Mouse (Mus musculus) G1E (cell line): ENCODE results near the gene Mef2c. TPM values are rescaled to one million over a fixed set of nuclear protein-coding genes. Genes with fewer than 3 reads are reported as not detected.

Source experiments
- ATAC-seq: 2 replicates; pipeline ENCODE4 v1.8.0; 2016; ENCODE audit warnings: mild to moderate bottlenecking; ENCODE audit not compliant: insufficient number of reproducible peaks, poor library complexity, low FRiP score, severe bottlenecking; ENCODE audit errors: extremely low read depth
- DNase-seq: peaks from one replicate; pipeline ENCODE4 v3.0.0; 2012; ENCODE audit warnings: low spot score
- H3K27me3 ChIP-seq: 2 replicates; pipeline ENCODE4 v1.6.1; 2012; ENCODE audit warnings: mild to moderate bottlenecking, low read length, inconsistent platforms; ENCODE audit not compliant: insufficient read depth
- H3K36me3 ChIP-seq: replicated peaks from 2 replicates; pipeline ENCODE3; 2012; ENCODE audit warnings: mild to moderate bottlenecking, inconsistent platforms
- H3K4me1 ChIP-seq: 2 replicates; pipeline ENCODE4 v1.6.1; 2012; ENCODE audit warnings: low read depth, low read length, inconsistent platforms, mixed read lengths; ENCODE audit not compliant: insufficient read depth
- H3K4me3 ChIP-seq: 2 replicates; pipeline ENCODE4 v1.5.1; 2012; ENCODE audit warnings: low read depth, mild to moderate bottlenecking, inconsistent platforms, low read length, moderate library complexity, mixed read lengths
- H3K9me3 ChIP-seq: replicated peaks from 2 replicates; pipeline ENCODE4 v1.6.1; 2012; ENCODE audit warnings: inconsistent platforms
- CTCF ChIP-seq: IDR thresholded peaks from 2 replicates; pipeline ENCODE4 v1.5.1; 2012; ENCODE audit warnings: low read depth, low read length, inconsistent platforms, mixed read lengths
- GATA1 ChIP-seq: IDR thresholded peaks from 2 replicates; pipeline ENCODE4 v1.6.1; 2012; ENCODE audit warnings: borderline replicate concordance, low read length, inconsistent platforms, mixed read lengths
- GATA2 ChIP-seq: IDR thresholded peaks from 2 replicates; pipeline ENCODE4 v1.6.1; 2012; ENCODE audit warnings: low read depth, low read length, inconsistent platforms, borderline replicate concordance
- POLR2AphosphoS5 ChIP-seq: IDR thresholded peaks from 2 replicates; pipeline ENCODE4 v1.6.1; 2012; ENCODE audit warnings: low read depth, low read length, inconsistent platforms; ENCODE audit not compliant: insufficient replicate concordance
- TAL1 ChIP-seq: conservative IDR thresholded peaks from 2 replicates; pipeline ENCODE4 v1.6.1; 2012; ENCODE audit warnings: low read depth, low read length, inconsistent platforms, mixed read lengths
- polyA plus RNA-seq: library from polyadenylated mRNA; stranded (reverse); fragments of >175 nt; gene quantifications from 2 replicates; pipeline ENCODE4 v1.2.3, GENCODE M21; 2012
- total RNA-seq, 2 experiments: library from RNA; stranded (forward) in 1 of 2; stranded (reverse) in 1 of 2; fragments of 200-1000 nt in 1 of 2; fragments of >200 nt in 1 of 2; fragmentation: Nextera tagmentation in 1 of 2; gene quantifications; 2 replicates each; pipeline ENCODE4 v1.2.3; 2014 to 2017

Gene Mef2c
- total and polyA plus RNA-seq, 3 experiments, result 0.60 TPM; not detected in 2

GRCm38 (mm10) chr13:83656773-83657172 is 152.9 kb downstream of the Mef2c start:
- DNase-seq (no peak), ATAC-seq (no peak)
- Histone ChIP-seq H3K27me3 (no peaks in the 10 kb centered on the region), H3K4me1 (no peaks in the 10 kb centered on the region), H3K9me3 (no peaks in the 10 kb centered on the region), H3K4me3 (no peak overlapping the region), H3K36me3 (no peaks in the 10 kb centered on the region)
- TF ChIP-seq GATA2, result no peak
- TF ChIP-seq TAL1, result no peak
- TF ChIP-seq CTCF, result no peak
- no peak for TF ChIP-seq GATA1
- no peak for TF ChIP-seq POLR2AphosphoS5

- Histone ChIP-seq H3K36me3 (no peaks in the 10 kb centered on the region), H3K27me3 (no peaks in the 10 kb centered on the region; the same call in 1 of the 2 replicates), H3K4me1 (no peaks in the 10 kb centered on the region), H3K4me3 (no peak overlapping the region), H3K9me3 (no peaks in the 10 kb centered on the region)
- no peak for DNase-seq
- TF ChIP-seq CTCF (no peak), TAL1 (no peak), GATA1 (no peak), POLR2AphosphoS5 (no peak), GATA2 (no peak)
- ATAC-seq, result no peak
These were observed 156.9 kb downstream of the Mef2c start for GRCm38 (mm10) chr13:83660722-83661121.

GRCm38 (mm10) chr13:83661166-83661565 is 157.3 kb downstream of the Mef2c start:
- Histone ChIP-seq H3K4me3 (no peak overlapping the region), H3K9me3 (no peaks in the 10 kb centered on the region), H3K36me3 (no peaks in the 10 kb centered on the region), H3K4me1 (no peaks in the 10 kb centered on the region), H3K27me3 (no peaks in the 10 kb centered on the region; the same call in 1 of the 2 replicates)
- no peak for TF ChIP-seq TAL1
- no peak for TF ChIP-seq POLR2AphosphoS5
- no peak for TF ChIP-seq GATA1
- no peak for TF ChIP-seq GATA2
- no peak for TF ChIP-seq CTCF
- ATAC-seq (no peak), DNase-seq (no peak)

- DNase-seq, result no peak
- H3K4me1 ChIP-seq, result no peaks in the 10 kb centered on the region
- no peak overlapping the region for H3K4me3 ChIP-seq
- no peaks in the 10 kb centered on the region for H3K9me3 ChIP-seq
- TF ChIP-seq GATA2 (no peak), GATA1 (no peak), TAL1 (no peak), POLR2AphosphoS5 (no peak), CTCF (no peak)
- H3K27me3 ChIP-seq, result no peaks in the 10 kb centered on the region; the same call in 1 of the 2 replicates
- no peaks in the 10 kb centered on the region for H3K36me3 ChIP-seq
- ATAC-seq, result no peak
These were observed 158.3 kb downstream of the Mef2c start for GRCm38 (mm10) chr13:83662089-83662551.

- H3K36me3 ChIP-seq, result no peaks in the 10 kb centered on the region
These were observed 162.3 kb downstream of the Mef2c start for GRCm38 (mm10) chr13:83666179-83666578.

GRCm38 (mm10) chr13:83667051-83667450 is 163.2 kb downstream of the Mef2c start:
- no peak overlapping the region for H3K4me3 ChIP-seq
- no peak for TF ChIP-seq POLR2AphosphoS5
- no peak for TF ChIP-seq GATA2
- no peak for TF ChIP-seq TAL1
- no peak for TF ChIP-seq GATA1
- no peak for TF ChIP-seq CTCF
- ATAC-seq (no peak), DNase-seq (no peak)
- H3K4me1 ChIP-seq, result no peaks in the 10 kb centered on the region
- H3K27me3 ChIP-seq, result no peaks in the 10 kb centered on the region; the same call in 1 of the 2 replicates
- no peaks in the 10 kb centered on the region for H3K9me3 ChIP-seq
- H3K36me3 ChIP-seq, result no peaks in the 10 kb centered on the region

More at GRCm38 (mm10) chr13:83666179-83666578, 162.3 kb downstream of the Mef2c start:
- Histone ChIP-seq H3K4me1 (no peaks in the 10 kb centered on the region), H3K4me3 (no peak overlapping the region), H3K9me3 (no peaks in the 10 kb centered on the region), H3K27me3 (no peaks in the 10 kb centered on the region; the same call in 1 of the 2 replicates)
- TF ChIP-seq POLR2AphosphoS5, result no peak
- TF ChIP-seq CTCF, result no peak
- TF ChIP-seq GATA1, result no peak
- no peak for TF ChIP-seq TAL1
- TF ChIP-seq GATA2, result no peak
- no peak for ATAC-seq
- DNase-seq, result no peak

GRCm38 (mm10) chr13:83707611-83708010 is 203.8 kb downstream of the Mef2c start:
- Histone ChIP-seq H3K9me3 (no peaks in the 10 kb centered on the region), H3K4me1 (no peaks in the 10 kb centered on the region), H3K4me3 (no peak overlapping the region), H3K36me3 (no peaks in the 10 kb centered on the region), H3K27me3 (peaks cover under 1% of the 10 kb centered on the region; the same call in 1 of the 2 replicates)
- TF ChIP-seq POLR2AphosphoS5 (no peak), TAL1 (no peak), CTCF (no peak), GATA2 (no peak), GATA1 (no peak)
- no peak for DNase-seq
- no peak for ATAC-seq
